Mouse (Mus musculus) heart, adult 2 months (tissue): ENCODE data around the gene Wdfy3.

ENCODE experiments used
- CTCF ChIP-seq: fragments of 200-600 bp; IDR thresholded peaks from 2 replicates; pipeline ENCODE4 v1.8.1; 2022; ENCODE audit warnings: antibody characterized with exemption, mild to moderate bottlenecking, moderate library complexity
- POLR2A ChIP-seq: fragments of 200-500 bp; IDR thresholded peaks from 2 replicates; pipeline ENCODE4 v1.6.1; 2011; ENCODE audit warnings: mild to moderate bottlenecking, low read depth, low read length, control low read depth; ENCODE audit not compliant: insufficient read depth

GRCm38 (mm10) chr5:102050677-102051076 is 19.0 kb downstream of the Wdfy3 start:
- TF ChIP-seq CTCF (no peak), POLR2A (no peak)
